Mouse (Mus musculus) MEL (cell line): ENCODE data around the gene Rhd. TPM values are rescaled to one million over a fixed set of nuclear protein-coding genes. Genes with fewer than 3 reads are reported as not detected.

Experiments
- DNase-seq: peaks from one replicate; pipeline ENCODE4 v3.0.0; 2011; ENCODE audit warnings: low read depth, low spot score
- H3K27ac ChIP-seq: 2 replicates; pipeline ENCODE4 v1.5.1; 2012; ENCODE audit warnings: low read depth, mild to moderate bottlenecking, control low read depth, low read length, moderate library complexity; ENCODE audit not compliant: control insufficient read depth
- H3K27me3 ChIP-seq, 2 experiments: fragments of 150-350 bp in 1 of 2; sonication (generic) in 1 of 2; 2 replicates each; pipeline ENCODE4 v1.6.1; 2012; ENCODE audit warnings: low read length in 2 of 2, mild to moderate bottlenecking in 2 of 2, improper control_type of control experiment in 1 of 2, moderate library complexity in 1 of 2; ENCODE audit not compliant: insufficient read depth in 2 of 2, control insufficient read depth in 1 of 2
- H3K36me3 ChIP-seq, 2 experiments: 2 replicates each; pipeline ENCODE4 v1.6.1; 2012 to 2014; ENCODE audit warnings: low read length in 2 of 2, improper control_type of control experiment in 1 of 2, inconsistent platforms in 1 of 2, mild to moderate bottlenecking in 1 of 2; ENCODE audit not compliant: insufficient read depth in 2 of 2, control insufficient read depth in 1 of 2
- H3K4me1 ChIP-seq, 2 experiments: fragments of 150-350 bp in 1 of 2; sonication (generic) in 1 of 2; 2 replicates each; pipeline ENCODE4 v1.6.1; 2012; ENCODE audit warnings: low read length in 2 of 2, improper control_type of control experiment in 1 of 2, mild to moderate bottlenecking in 1 of 2; ENCODE audit not compliant: insufficient read depth in 2 of 2, control insufficient read depth in 1 of 2
- H3K4me3 ChIP-seq, 2 experiments: fragments of 150-350 bp in 1 of 2; sonication (generic) in 1 of 2; 2 replicates each; pipeline ENCODE4 v1.5.1; 2012; ENCODE audit warnings: low read depth in 2 of 2, low read length in 2 of 2, mild to moderate bottlenecking in 2 of 2, moderate library complexity in 2 of 2, control low read depth in 1 of 2, improper control_type of control experiment in 1 of 2; ENCODE audit not compliant: control insufficient read depth in 1 of 2, insufficient read depth in 1 of 2
- H3K79me2 ChIP-seq: 2 replicates; pipeline ENCODE4 v1.6.1; 2012; ENCODE audit warnings: mild to moderate bottlenecking, low read length, moderate library complexity; ENCODE audit not compliant: control insufficient read depth, poor library complexity, insufficient read depth
- H3K9ac ChIP-seq: 2 replicates; pipeline ENCODE4 v1.6.1; 2012; ENCODE audit warnings: low read depth, mild to moderate bottlenecking, control low read depth, low read length, moderate library complexity; ENCODE audit not compliant: control insufficient read depth, poor library complexity, severe bottlenecking
- H3K9me3 ChIP-seq: fragments of 150-350 bp; sonication (generic); replicated peaks from 2 replicates; pipeline ENCODE4 v1.6.1; 2012; ENCODE audit warnings: mild to moderate bottlenecking, low read length, improper control_type of control experiment, moderate library complexity; ENCODE audit not compliant: insufficient read depth
- BHLHE40 ChIP-seq: IDR thresholded peaks from 2 replicates; pipeline ENCODE4 v1.6.1; 2012; ENCODE audit warnings: low read depth, mild to moderate bottlenecking, inconsistent platforms, low read length, improper control_type of control experiment, borderline replicate concordance
- CHD1 ChIP-seq: IDR thresholded peaks from 2 replicates; pipeline ENCODE4 v1.6.1; 2012; ENCODE audit warnings: low read depth, mild to moderate bottlenecking, inconsistent platforms, low read length, improper control_type of control experiment
- CHD2 ChIP-seq: IDR thresholded peaks from 2 replicates; pipeline ENCODE4 v1.6.1; 2011; ENCODE audit warnings: low read length, improper control_type of control experiment
- E2F4 ChIP-seq: IDR thresholded peaks from 2 replicates; pipeline ENCODE4 v1.6.1; 2011; ENCODE audit warnings: low read depth, low read length, improper control_type of control experiment, borderline replicate concordance
- EP300 ChIP-seq, 2 experiments: IDR thresholded peaks; 2 replicates each; pipeline ENCODE4 v1.6.1; 2011; ENCODE audit warnings: improper control_type of control experiment in 2 of 2, low read length in 2 of 2, low read depth in 1 of 2, mild to moderate bottlenecking in 1 of 2
- ETS1 ChIP-seq: IDR thresholded peaks from 2 replicates; pipeline ENCODE4 v1.6.1; 2012; ENCODE audit warnings: low read depth, mild to moderate bottlenecking, inconsistent platforms, low read length, improper control_type of control experiment, moderate library complexity
- GABPA ChIP-seq: IDR thresholded peaks from 2 replicates; pipeline ENCODE4 v1.6.1; 2012; ENCODE audit warnings: low read depth, mild to moderate bottlenecking, inconsistent platforms, low read length, improper control_type of control experiment, moderate library complexity
- HCFC1 ChIP-seq: IDR thresholded peaks from 2 replicates; pipeline ENCODE4 v1.6.1; 2012; ENCODE audit warnings: low read depth, mild to moderate bottlenecking, inconsistent platforms, low read length, improper control_type of control experiment, moderate library complexity
- JUND ChIP-seq: IDR thresholded peaks from 2 replicates; pipeline ENCODE4 v1.6.1; 2011; ENCODE audit warnings: low read depth, mild to moderate bottlenecking, improper control_type of control experiment, low read length
- KAT2A ChIP-seq: conservative IDR thresholded peaks from 2 replicates; pipeline ENCODE4 v1.6.1; 2012; ENCODE audit warnings: low read depth, low read length, improper control_type of control experiment, inconsistent platforms
- MAFK ChIP-seq: IDR thresholded peaks from 2 replicates; pipeline ENCODE4 v1.6.1; 2011; ENCODE audit warnings: low read depth, mild to moderate bottlenecking, low read length, improper control_type of control experiment, borderline replicate concordance
- MAZ ChIP-seq: IDR thresholded peaks from 2 replicates; pipeline ENCODE4 v1.6.1; 2012; ENCODE audit warnings: low read depth, mild to moderate bottlenecking, inconsistent platforms, low read length, improper control_type of control experiment
- MYB ChIP-seq: IDR thresholded peaks from 2 replicates; pipeline ENCODE4 v1.6.1; 2011; ENCODE audit warnings: mild to moderate bottlenecking, low read depth, low read length, improper control_type of control experiment
- MYC ChIP-seq: IDR thresholded peaks from 2 replicates; pipeline ENCODE4 v1.6.1; 2011; ENCODE audit warnings: low read depth, mild to moderate bottlenecking, low read length, improper control_type of control experiment, moderate library complexity
- NELFE ChIP-seq: IDR thresholded peaks from 2 replicates; pipeline ENCODE4 v1.6.1; 2011; ENCODE audit warnings: low read depth, low read length, improper control_type of control experiment
- POLR2AphosphoS2 ChIP-seq: IDR thresholded peaks from 2 replicates; pipeline ENCODE4 v1.6.1; 2011; ENCODE audit warnings: low read length, improper control_type of control experiment
- RAD21 ChIP-seq: IDR thresholded peaks from 2 replicates; pipeline ENCODE4 v1.6.1; 2011; ENCODE audit warnings: mild to moderate bottlenecking, low read depth, low read length, improper control_type of control experiment
- RCOR1 ChIP-seq: IDR thresholded peaks from 2 replicates; pipeline ENCODE4 v1.6.1; 2012; ENCODE audit warnings: low read depth, mild to moderate bottlenecking, inconsistent platforms, low read length, improper control_type of control experiment
- SIN3A ChIP-seq: IDR thresholded peaks from 2 replicates; pipeline ENCODE4 v1.6.1; 2012; ENCODE audit warnings: low read length, improper control_type of control experiment, inconsistent platforms
- SMC3 ChIP-seq: IDR thresholded peaks from 2 replicates; pipeline ENCODE4 v1.6.1; 2011; ENCODE audit warnings: low read depth, low read length, improper control_type of control experiment
- TAL1 ChIP-seq: IDR thresholded peaks from 2 replicates; pipeline ENCODE4 v1.6.1; 2012; ENCODE audit warnings: mild to moderate bottlenecking, inconsistent platforms, low read length, moderate library complexity, mixed read lengths
- TCF12 ChIP-seq: IDR thresholded peaks from 2 replicates; pipeline ENCODE4 v1.6.1; 2014; ENCODE audit warnings: low read depth, mild to moderate bottlenecking, inconsistent platforms, low read length, improper control_type of control experiment, moderate library complexity
- UBTF ChIP-seq: IDR thresholded peaks from 2 replicates; pipeline ENCODE4 v1.6.1; 2012; ENCODE audit warnings: low read depth, mild to moderate bottlenecking, inconsistent platforms, low read length, improper control_type of control experiment, moderate library complexity, borderline replicate concordance; ENCODE audit not compliant: insufficient read depth
- USF2 ChIP-seq, 2 experiments: IDR thresholded peaks; 2 replicates each; pipeline ENCODE4 v1.6.1; 2011 to 2012; ENCODE audit warnings: improper control_type of control experiment in 2 of 2, low read length in 2 of 2, borderline replicate concordance in 1 of 2, inconsistent platforms in 1 of 2, low read depth in 1 of 2, mild to moderate bottlenecking in 1 of 2; ENCODE audit not compliant: insufficient read depth in 1 of 2
- ZKSCAN1 ChIP-seq: IDR thresholded peaks from 2 replicates; pipeline ENCODE4 v1.6.1; 2012; ENCODE audit warnings: low read depth, mild to moderate bottlenecking, inconsistent platforms, low read length, improper control_type of control experiment, moderate library complexity
- ZMIZ1 ChIP-seq: IDR thresholded peaks from 2 replicates; pipeline ENCODE4 v1.6.1; 2012; ENCODE audit warnings: low read depth, mild to moderate bottlenecking, inconsistent platforms, low read length, improper control_type of control experiment, moderate library complexity
- ZNF384 ChIP-seq: IDR thresholded peaks from 2 replicates; pipeline ENCODE4 v1.6.1; 2012; ENCODE audit warnings: low read depth, mild to moderate bottlenecking, inconsistent platforms, low read length, improper control_type of control experiment
- polyA plus RNA-seq, 2 experiments: library from polyadenylated mRNA; stranded (reverse) in 1 of 2; unstranded in 1 of 2; fragments of >175 nt in 1 of 2; fragments of >200 nt in 1 of 2; gene quantifications; 2 replicates each; pipeline versions ENCODE4 v1.2.1 to v1.2.4; 2012; ENCODE audit warnings: low replicate concordance in 2 of 2, low read depth in 1 of 2; ENCODE audit not compliant: insufficient read length in 2 of 2, insufficient read depth in 1 of 2, missing spikeins in 1 of 2
- total RNA-seq: library from RNA; depleted of rRNA; stranded (reverse); fragments of 300-350 nt; gene quantifications from 2 replicates; pipeline ENCODE4 v1.2.3, GENCODE M21; 2012

Rhd gene
- total and polyA plus RNA-seq, 3 experiments: 49.9 to 176 TPM; not detected in 1

- peaks cover 23 to 24% of the 10 kb centered on the region in 2 experiments for H3K4me1 ChIP-seq
- no peaks in the 10 kb centered on the region; the same call in 1 of the 2 replicates for H3K79me2 ChIP-seq
- TF ChIP-seq RAD21 (no peak), HCFC1 (no peak), JUND (no peak), SMC3 (no peak), POLR2AphosphoS2 (no peak), E2F4 (no peak), MAZ (no peak), ETS1 (no peak), UBTF (no peak), ZMIZ1 (no peak), MAFK (no peak)
- no peaks in the 10 kb centered on the region for H3K27me3 ChIP-seq
- H3K36me3 ChIP-seq: peaks cover 0 to 24% of the 10 kb centered on the region in 2 experiments; a peak in 2 of 4 replicates
- H3K4me3 ChIP-seq: no peak overlapping the region
- H3K9ac ChIP-seq: no peak overlapping the region
- no peak for DNase-seq
- H3K9me3 ChIP-seq: no peaks in the 10 kb centered on the region
- H3K27ac ChIP-seq: no peak overlapping the region
Measured at GRCm38 (mm10) chr4:134871950-134872349, 7.6 kb downstream of the Rhd start.

- no peak for DNase-seq
- Histone ChIP-seq H3K36me3 (peaks cover 0 to 3% of the 10 kb centered on the region in 2 experiments; a peak in 1 of 4 replicates), H3K9ac (no peak overlapping the region), H3K4me3 (no peak overlapping the region), H3K27ac (no peak overlapping the region), H3K27me3 (no peaks in the 10 kb centered on the region), H3K79me2 (no peaks in the 10 kb centered on the region), H3K4me1 (peaks cover 3 to 4% of the 10 kb centered on the region in 2 experiments; a peak in 2 of 4 replicates), H3K9me3 (no peaks in the 10 kb centered on the region)
- TF ChIP-seq ZNF384 (no peak), SIN3A (no peak), USF2 (IDR thresholded peaks at IDR 0.05; ENCODE audit: borderline replicate concordance in 1 of 2, insufficient read depth in 1 of 2, low read depth in 1 of 2, low read length in 2 of 2) (no peak), EP300 (IDR thresholded peaks at IDR 0.05; ENCODE audit: low read depth in 1 of 2, low read length in 2 of 2) (no peak), MYC (no peak), NELFE (no peak), KAT2A (no peak), CHD1 (no peak), GABPA (no peak), MAZ (no peak), BHLHE40 (no peak), CHD2 (no peak), E2F4 (no peak), TAL1 (no peak), ZKSCAN1 (no peak), RCOR1 (no peak), TCF12 (no peak), ETS1 (no peak), MYB (no peak)
Measured at GRCm38 (mm10) chr4:134876171-134876570, 11.8 kb downstream of the Rhd start.
